Mouse (Mus musculus) megakaryocyte, embryonic 14.5 days (primary cell): ENCODE data around the gene Lrmda. TPM values are rescaled to one million over a fixed set of nuclear protein-coding genes. Genes with fewer than 3 reads are reported as not detected.

ENCODE experiments used
- H3K27me3 ChIP-seq: replicated peaks from 2 replicates; pipeline ENCODE3; 2012; ENCODE audit warnings: inconsistent platforms
- H3K36me3 ChIP-seq: replicated peaks from 2 replicates; pipeline ENCODE3; 2012; ENCODE audit warnings: low read length, inconsistent platforms, mixed read lengths
- H3K4me1 ChIP-seq: 2 replicates; pipeline ENCODE4 v1.6.1; 2012; ENCODE audit warnings: inconsistent platforms
- H3K4me3 ChIP-seq: replicated peaks from 2 replicates; pipeline ENCODE3; 2012; ENCODE audit warnings: moderate library complexity, mild to moderate bottlenecking, inconsistent platforms
- H3K9me3 ChIP-seq: 2 replicates; pipeline ENCODE4 v1.6.1; 2012; ENCODE audit warnings: inconsistent platforms
- FLI1 ChIP-seq: IDR thresholded peaks from 2 replicates; pipeline ENCODE4 v1.6.1; 2012; ENCODE audit warnings: low read length, inconsistent platforms, mixed read lengths
- GATA1 ChIP-seq: IDR thresholded peaks from 3 replicates; pipeline ENCODE4 v1.6.1; 2012; ENCODE audit warnings: mixed read lengths, low read length, inconsistent platforms, borderline replicate concordance
- polyA plus RNA-seq: library from polyadenylated mRNA; stranded (reverse); fragments of >175 nt; gene quantifications from 2 replicates; pipeline ENCODE4 v1.2.3, GENCODE M21; 2012; ENCODE audit warnings: low replicate concordance; ENCODE audit not compliant: insufficient read depth

Gene Lrmda
- polyA plus RNA-seq, 1 experiment, result 7.1 TPM

DNA sequence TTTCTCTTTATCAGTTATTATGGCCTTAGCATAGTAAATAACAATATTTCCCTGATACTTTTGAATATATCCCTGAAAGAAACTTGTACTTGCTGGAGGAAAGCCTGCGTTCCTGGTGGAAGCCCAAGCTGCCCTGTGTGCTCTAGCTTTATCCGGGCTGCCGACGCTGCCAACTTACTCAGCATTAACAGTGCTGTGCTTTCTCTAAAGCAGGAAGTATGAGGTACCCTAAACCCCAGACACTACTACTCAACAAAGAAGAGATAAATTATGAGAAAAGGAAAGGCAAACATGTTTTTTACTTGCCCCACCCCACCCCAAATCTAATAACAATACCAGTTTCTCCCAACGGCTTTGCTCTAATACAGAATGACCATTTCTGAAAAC, 240.5 kb downstream of the Lrmda start:
- no peaks in the 10 kb centered on the region for H3K27me3 ChIP-seq
- H3K36me3 ChIP-seq, result no peaks in the 10 kb centered on the region
- TF ChIP-seq FLI1 (no peak), GATA1 (no peak)
- H3K9me3 ChIP-seq, result no peaks in the 10 kb centered on the region
- H3K4me1 ChIP-seq, result peaks cover 35% of the 10 kb centered on the region
- H3K4me3 ChIP-seq, result no peak overlapping the region

DNA sequence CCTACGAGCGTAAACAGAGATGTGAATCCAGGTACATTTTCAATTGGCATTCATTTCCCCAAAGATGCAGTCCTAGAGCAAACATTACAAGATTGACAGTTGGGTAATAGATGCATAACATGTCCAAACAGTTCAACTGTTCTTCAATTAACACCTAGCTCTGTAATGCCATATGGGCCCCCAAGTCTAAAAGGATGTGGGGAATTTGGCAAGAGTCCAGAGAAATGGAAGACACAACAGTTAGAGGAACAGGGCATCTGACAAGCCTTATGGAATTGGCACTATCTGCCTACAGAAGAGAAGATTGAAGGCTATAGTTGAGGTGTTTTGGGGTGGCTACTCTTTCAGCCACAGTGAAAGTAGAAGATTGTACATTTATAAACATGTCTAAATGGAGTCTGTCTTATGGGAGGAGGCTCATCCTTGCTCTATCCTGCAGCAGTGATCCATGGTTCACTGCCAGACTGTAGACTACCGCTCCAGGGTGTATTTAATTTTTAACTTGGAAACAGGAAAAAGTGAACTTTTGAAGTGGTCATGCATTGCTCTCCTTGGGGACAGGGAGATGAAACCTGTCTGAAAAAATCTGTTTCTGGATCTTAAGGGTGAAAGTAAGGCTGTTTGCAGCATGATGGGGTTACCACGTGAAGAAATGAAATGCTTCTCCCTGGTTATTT, 245.9 kb downstream of the Lrmda start:
- Histone ChIP-seq H3K4me3 (no peak overlapping the region), H3K27me3 (no peaks in the 10 kb centered on the region), H3K36me3 (no peaks in the 10 kb centered on the region), H3K4me1 (no peaks in the 10 kb centered on the region), H3K9me3 (no peaks in the 10 kb centered on the region)
- TF ChIP-seq FLI1 (no peak), GATA1 (no peak)

DNA sequence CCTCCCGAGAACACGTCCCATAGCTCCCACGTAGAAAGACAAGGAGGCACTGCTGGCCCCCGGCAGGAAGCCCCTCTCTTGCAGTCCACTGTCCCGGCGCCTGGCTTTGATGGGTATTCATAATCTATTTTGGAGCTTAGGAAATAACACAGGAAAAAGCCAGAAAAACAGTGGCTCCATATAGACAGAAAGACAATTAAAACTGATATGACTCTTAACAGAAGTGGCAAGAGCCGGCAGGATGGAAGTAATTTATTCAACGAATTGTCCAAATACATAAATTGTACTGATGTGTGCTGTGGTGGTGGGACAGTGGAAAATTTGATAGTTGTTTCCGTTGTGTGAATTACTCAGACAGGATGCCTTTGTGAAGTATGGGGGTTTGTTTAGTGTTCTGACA, 250.3 kb downstream of the Lrmda start:
- H3K36me3 ChIP-seq, result no peaks in the 10 kb centered on the region
- no peaks in the 10 kb centered on the region for H3K4me1 ChIP-seq
- no peaks in the 10 kb centered on the region for H3K9me3 ChIP-seq
- H3K4me3 ChIP-seq, result no peak overlapping the region
- TF ChIP-seq GATA1, result no peak
- no peak for TF ChIP-seq FLI1
- peaks cover 1% of the 10 kb centered on the region for H3K27me3 ChIP-seq

DNA sequence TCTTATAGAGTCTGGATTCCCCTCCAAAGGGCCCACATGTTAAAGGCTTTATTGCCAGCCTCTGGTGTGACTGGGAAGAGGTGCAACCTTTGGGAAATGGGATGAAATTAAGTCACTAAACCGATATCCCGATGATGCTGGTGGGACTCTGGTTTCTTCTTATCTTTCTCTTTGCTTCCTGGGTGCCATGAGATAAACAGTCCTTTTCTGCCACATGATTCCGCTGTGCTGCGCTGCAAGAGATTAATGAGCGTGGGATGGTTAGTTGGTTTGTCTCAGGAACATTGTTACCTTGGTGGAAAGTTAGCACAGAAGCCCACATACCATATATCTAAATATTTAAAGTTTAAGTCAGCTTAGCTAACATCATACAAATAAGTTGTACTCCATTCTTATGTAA, 258.5 kb downstream of the Lrmda start:
- H3K4me3 ChIP-seq, result no peak overlapping the region
- no peaks in the 10 kb centered on the region for H3K36me3 ChIP-seq
- H3K4me1 ChIP-seq, result no peaks in the 10 kb centered on the region
- H3K9me3 ChIP-seq, result no peaks in the 10 kb centered on the region
- H3K27me3 ChIP-seq, result no peaks in the 10 kb centered on the region
- TF ChIP-seq GATA1 (no peak), FLI1 (no peak)

DNA sequence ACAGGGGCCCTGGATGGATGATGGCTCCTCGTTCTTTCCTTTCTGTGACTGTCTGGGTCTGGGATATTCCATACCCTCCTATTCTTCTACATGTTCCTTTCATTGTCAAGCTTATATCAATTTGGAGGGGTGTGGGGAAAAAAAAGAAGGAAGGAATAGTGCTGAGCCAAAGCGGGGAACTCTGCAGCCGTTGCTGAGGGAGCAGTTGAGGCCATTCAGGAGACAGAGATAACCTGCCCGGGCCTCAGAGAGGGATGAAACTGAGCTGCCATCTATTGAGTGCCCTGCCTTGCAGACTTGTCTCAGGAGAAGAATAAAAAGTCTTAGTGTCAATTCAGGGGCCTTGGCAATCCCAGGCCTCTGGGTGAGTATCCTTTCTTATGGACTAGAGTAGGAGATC, 260.1 kb downstream of the Lrmda start:
- H3K36me3 ChIP-seq, result no peaks in the 10 kb centered on the region
- H3K4me3 ChIP-seq, result no peak overlapping the region
- H3K27me3 ChIP-seq, result no peaks in the 10 kb centered on the region
- no peaks in the 10 kb centered on the region for H3K9me3 ChIP-seq
- H3K4me1 ChIP-seq, result no peaks in the 10 kb centered on the region
- TF ChIP-seq GATA1 (no peak), FLI1 (no peak)

DNA sequence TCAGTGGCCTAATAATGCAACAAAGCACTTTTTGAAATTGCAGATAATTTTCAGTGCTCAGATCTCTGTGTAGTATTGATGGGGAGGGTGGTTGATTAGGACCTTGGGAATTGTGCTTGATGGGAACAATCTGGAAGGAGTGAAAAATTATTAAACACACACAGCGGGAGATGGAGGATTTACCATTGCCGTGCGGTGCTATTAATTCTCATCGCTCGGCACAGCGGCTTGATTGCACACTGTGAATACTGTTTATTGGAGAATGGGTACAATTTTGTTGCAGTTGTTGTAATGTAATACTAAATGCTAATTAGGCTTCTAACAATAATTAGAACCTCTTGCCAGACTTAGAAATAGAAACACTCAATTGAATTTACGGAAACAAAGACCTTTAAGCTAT, 262.1 kb downstream of the Lrmda start:
- no peaks in the 10 kb centered on the region for H3K27me3 ChIP-seq
- no peak overlapping the region for H3K4me3 ChIP-seq
- no peaks in the 10 kb centered on the region; the same call in 1 of the 2 replicates for H3K4me1 ChIP-seq
- no peaks in the 10 kb centered on the region for H3K36me3 ChIP-seq
- TF ChIP-seq GATA1 (no peak), FLI1 (no peak)
- no peaks in the 10 kb centered on the region for H3K9me3 ChIP-seq

DNA sequence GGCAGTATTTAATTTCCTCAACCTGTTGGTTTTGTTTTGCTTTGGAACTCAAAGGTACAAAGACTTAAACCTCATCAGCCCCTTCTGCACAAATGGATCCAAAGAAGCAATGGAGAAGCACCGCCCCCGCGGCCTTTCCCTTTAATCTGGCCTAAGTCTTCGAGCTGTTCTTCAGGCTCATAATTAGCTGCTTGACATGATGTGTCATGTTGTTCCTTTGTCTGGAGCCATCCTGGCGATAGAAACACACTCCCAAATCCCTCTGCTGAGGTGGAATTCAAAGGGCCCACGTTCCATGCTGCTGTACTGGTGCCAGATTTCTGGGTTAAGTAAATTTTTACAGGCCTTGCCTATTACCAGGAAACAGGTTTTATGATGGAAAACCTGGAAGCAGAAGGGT, 263.3 kb downstream of the Lrmda start:
- Histone ChIP-seq H3K9me3 (no peaks in the 10 kb centered on the region), H3K4me3 (no peak overlapping the region)

DNA sequence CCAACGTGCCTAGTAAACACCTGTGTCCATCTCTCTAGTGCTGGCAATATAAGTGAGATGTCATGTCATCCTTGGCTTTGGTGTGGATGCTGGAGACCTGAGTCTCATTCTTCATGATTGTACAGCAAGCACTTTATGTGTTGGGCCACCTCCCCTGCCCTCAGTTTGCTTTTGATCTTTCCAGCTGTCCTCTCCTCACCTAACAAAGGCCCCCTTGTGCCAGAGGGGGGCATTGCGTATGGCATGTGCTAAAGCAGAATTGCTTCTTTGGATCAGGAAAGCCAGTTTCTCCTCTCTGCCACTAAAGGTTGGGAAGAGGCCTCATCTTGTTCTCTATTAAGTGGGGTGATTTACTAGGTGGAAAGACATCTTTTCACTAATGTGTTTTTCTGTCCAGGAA, 264.2 kb downstream of the Lrmda start:
- Histone ChIP-seq H3K27me3 (no peaks in the 10 kb centered on the region), H3K36me3 (no peaks in the 10 kb centered on the region), H3K4me1 (no peaks in the 10 kb centered on the region; the same call in 1 of the 2 replicates), H3K4me3 (no peak overlapping the region), H3K9me3 (no peaks in the 10 kb centered on the region)
- TF ChIP-seq GATA1 (no peak), FLI1 (no peak)

More for the DNA sequence above, 263.3 kb downstream of the Lrmda start:
- Histone ChIP-seq H3K4me1 (no peaks in the 10 kb centered on the region; the same call in 1 of the 2 replicates), H3K36me3 (no peaks in the 10 kb centered on the region), H3K27me3 (no peaks in the 10 kb centered on the region)
- TF ChIP-seq FLI1 (no peak), GATA1 (no peak)

DNA sequence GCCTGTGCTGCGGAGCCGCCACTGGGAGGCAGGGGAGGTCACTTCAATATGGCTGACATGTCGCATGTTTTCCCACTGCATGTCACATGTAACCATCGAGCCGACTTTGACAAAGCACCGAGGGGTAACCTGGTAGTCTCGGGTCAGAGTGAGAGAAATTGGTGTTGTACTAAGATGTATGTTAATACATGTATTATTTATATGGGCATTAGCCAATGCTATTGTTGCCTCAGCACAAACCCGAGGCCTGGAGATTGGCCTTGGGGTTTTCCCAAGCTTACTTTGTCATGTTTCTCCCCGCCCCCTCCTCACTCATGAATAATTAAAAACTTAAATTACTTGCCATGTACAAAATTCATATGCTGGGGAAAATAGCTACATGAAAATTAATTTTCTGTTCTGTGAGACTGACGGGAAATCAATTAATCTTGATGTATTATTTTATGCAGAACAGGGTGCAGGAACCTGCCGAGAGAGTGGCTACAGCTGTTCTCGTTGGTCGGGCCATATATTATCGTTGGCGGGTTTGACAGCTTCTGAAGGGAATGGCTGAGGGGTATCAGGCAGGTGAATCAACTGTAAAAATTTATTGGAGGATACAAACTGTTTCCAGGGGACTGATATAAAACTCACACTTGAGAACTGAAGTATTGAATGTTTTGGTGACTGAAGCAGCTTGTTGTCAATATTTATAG, 265.5 kb downstream of the Lrmda start:
- TF ChIP-seq GATA1, result no peak
- TF ChIP-seq FLI1, result no peak
- Histone ChIP-seq H3K27me3 (no peaks in the 10 kb centered on the region), H3K4me1 (no peaks in the 10 kb centered on the region; the same call in 1 of the 2 replicates), H3K9me3 (no peaks in the 10 kb centered on the region), H3K4me3 (no peak overlapping the region), H3K36me3 (no peaks in the 10 kb centered on the region)

DNA sequence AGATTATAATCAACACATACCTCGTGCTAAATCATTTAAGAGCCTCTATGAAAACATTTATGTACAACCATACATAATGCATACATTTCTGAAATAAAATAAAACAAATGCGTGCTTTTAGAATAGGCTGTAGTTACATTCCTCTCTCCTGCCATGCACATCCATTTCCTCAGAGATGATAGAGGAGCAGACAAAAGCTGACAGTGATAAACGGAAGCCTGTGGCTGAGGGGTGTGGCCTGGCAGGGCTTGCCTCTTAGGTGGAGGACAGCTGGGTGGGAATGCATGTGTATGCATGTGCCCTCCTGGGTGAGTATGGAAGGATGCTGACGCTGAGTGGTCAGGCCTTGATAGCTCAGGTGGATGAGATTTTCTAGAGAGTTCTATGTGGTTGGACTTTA, 266.3 kb downstream of the Lrmda start:
- Histone ChIP-seq H3K36me3 (no peaks in the 10 kb centered on the region), H3K4me3 (no peak overlapping the region), H3K4me1 (no peaks in the 10 kb centered on the region; the same call in 1 of the 2 replicates), H3K27me3 (no peaks in the 10 kb centered on the region), H3K9me3 (no peaks in the 10 kb centered on the region)
- TF ChIP-seq GATA1 (no peak), FLI1 (no peak)
